Mouse (Mus musculus) megakaryocyte, embryonic 14.5 days (primary cell): Measurements from ENCODE around the gene 1700019N19Rik. TPM values are rescaled to one million over a fixed set of nuclear protein-coding genes. Genes with fewer than 3 reads are reported as not detected.

Experiments
- H3K27me3 ChIP-seq: replicated peaks from 2 replicates; pipeline ENCODE3; 2012; ENCODE audit warnings: inconsistent platforms
- H3K36me3 ChIP-seq: replicated peaks from 2 replicates; pipeline ENCODE3; 2012; ENCODE audit warnings: low read length, inconsistent platforms, mixed read lengths
- H3K4me1 ChIP-seq: 2 replicates; pipeline ENCODE4 v1.6.1; 2012; ENCODE audit warnings: inconsistent platforms
- H3K4me3 ChIP-seq: replicated peaks from 2 replicates; pipeline ENCODE3; 2012; ENCODE audit warnings: moderate library complexity, mild to moderate bottlenecking, inconsistent platforms
- H3K9me3 ChIP-seq: 2 replicates; pipeline ENCODE4 v1.6.1; 2012; ENCODE audit warnings: inconsistent platforms
- FLI1 ChIP-seq: IDR thresholded peaks from 2 replicates; pipeline ENCODE4 v1.6.1; 2012; ENCODE audit warnings: low read length, inconsistent platforms, mixed read lengths
- GATA1 ChIP-seq: IDR thresholded peaks from 3 replicates; pipeline ENCODE4 v1.6.1; 2012; ENCODE audit warnings: mixed read lengths, low read length, inconsistent platforms, borderline replicate concordance
- polyA plus RNA-seq: library from polyadenylated mRNA; stranded (reverse); fragments of >175 nt; gene quantifications from 2 replicates; pipeline ENCODE4 v1.2.3, GENCODE M21; 2012; ENCODE audit warnings: low replicate concordance; ENCODE audit not compliant: insufficient read depth

Gene 1700019N19Rik
- polyA plus RNA-seq, 1 experiment = not detected

DNA sequence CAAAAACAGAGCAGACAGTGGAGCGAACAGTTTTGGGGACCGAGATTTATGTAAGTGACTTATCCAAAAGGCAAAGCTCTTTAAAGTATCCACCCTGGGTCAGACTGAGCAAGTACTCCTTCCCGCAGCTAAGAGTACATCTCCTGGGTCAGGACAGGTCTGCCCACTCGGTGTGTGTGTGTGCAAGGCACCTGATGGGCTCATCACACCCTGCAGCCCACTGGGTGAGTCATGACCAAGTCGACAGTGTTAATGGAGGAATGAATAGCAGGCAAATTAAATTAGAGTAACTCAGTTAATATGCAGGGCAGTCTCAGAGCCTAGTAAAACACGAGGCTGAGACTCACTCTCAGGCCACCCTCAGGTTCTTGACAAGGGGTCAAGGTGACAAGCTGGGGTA is 14.6 kb upstream of the 1700019N19Rik start:
- no peak overlapping the region for H3K4me3 ChIP-seq
- no peaks in the 10 kb centered on the region for H3K4me1 ChIP-seq
- TF ChIP-seq FLI1 (no peak), GATA1 (no peak)
- H3K9me3 ChIP-seq = peaks cover 5% of the 10 kb centered on the region; the same call in 1 of the 2 replicates
- H3K36me3 ChIP-seq = no peaks in the 10 kb centered on the region
- H3K27me3 ChIP-seq = no peaks in the 10 kb centered on the region

DNA sequence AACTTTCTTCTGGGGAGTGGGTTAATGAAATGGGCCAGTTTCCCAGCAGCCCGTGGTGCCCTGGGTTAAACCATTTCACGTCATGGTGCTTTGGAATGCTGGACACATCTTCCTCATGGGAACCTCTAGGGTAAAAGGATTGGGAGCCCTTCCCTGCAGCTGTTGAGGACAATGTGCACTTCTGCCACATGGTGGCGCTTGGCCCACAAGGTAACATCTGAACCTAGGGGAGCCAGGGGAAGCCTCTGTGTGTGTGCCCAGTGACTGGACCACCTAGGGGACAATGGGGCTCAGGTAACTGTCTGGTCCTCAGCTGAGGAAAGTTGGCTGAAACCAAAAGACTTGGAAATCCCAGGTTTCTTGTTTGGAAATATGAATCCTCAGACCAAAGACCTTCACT is 12.1 kb upstream of the 1700019N19Rik start:
- no peaks in the 10 kb centered on the region for H3K27me3 ChIP-seq
- peaks cover 16% of the 10 kb centered on the region for H3K9me3 ChIP-seq
- H3K4me1 ChIP-seq = no peaks in the 10 kb centered on the region
- H3K36me3 ChIP-seq = no peaks in the 10 kb centered on the region
- H3K4me3 ChIP-seq = no peak overlapping the region
- TF ChIP-seq FLI1 = no peak

DNA sequence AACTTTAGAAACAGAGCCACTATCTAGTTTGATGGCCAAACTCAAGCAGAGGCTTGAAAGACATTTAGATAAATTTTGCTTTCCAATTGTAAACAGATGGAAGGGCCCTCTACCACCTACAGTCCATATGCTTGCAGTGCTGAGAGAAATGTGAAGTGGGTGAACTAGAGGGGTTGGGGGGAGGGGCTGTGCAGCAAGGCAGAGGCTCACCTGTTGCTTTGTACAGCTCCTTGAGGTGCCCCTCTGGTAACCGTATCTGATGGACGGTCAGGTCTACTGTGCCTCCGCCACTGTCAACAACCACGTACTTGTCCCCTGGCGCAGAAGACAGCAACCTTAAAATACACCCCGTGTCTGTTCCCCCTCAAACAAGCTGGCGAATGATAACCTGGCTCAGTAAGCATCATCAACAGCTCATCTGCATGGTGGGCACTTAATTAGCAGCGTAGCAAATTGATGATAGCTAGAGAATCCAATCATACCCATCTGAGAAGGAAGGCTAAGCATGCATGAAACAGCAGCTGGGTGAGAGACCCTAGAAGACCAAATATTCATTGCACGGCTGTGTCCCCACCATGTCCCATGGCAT is 11.0 kb upstream of the 1700019N19Rik start:
- no peaks in the 10 kb centered on the region for H3K27me3 ChIP-seq
- H3K36me3 ChIP-seq = no peaks in the 10 kb centered on the region
- no peaks in the 10 kb centered on the region for H3K4me1 ChIP-seq
- TF ChIP-seq FLI1 (no peak), GATA1 (no peak)
- H3K9me3 ChIP-seq = peaks cover 20% of the 10 kb centered on the region
- H3K4me3 ChIP-seq = no peak overlapping the region

DNA sequence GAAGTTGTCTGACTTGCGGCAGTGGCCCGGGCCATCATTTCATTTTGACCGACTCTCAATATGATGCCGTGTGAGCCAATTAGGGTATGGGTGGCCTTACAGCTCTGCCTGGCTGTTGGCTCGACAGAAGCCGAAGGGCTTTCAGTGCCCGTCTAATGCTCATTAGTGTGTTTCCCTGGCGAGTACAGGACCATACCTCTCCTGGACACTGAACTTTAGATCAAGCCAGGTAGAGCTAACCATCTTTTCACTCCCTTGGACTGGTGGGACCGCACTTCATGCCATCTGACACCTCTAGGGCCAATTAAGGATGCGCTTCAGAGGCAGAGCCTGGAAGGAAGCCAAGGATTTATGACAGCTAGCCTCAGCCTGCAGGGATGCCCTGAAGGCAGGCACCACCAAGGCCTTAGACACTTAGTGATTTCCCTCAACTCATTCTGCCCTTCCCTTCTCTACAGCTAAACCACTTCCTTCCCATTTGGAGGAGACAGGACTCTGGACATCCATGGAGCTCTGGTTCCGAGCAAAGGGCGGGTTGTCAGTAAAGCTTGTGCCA is 931 bp upstream of the 1700019N19Rik start:
- H3K9me3 ChIP-seq = peaks cover 20% of the 10 kb centered on the region
- H3K27me3 ChIP-seq = no peaks in the 10 kb centered on the region
- TF ChIP-seq GATA1 (no peak), FLI1 (no peak)
- no peaks in the 10 kb centered on the region for H3K36me3 ChIP-seq
- no peak overlapping the region for H3K4me3 ChIP-seq
- no peaks in the 10 kb centered on the region for H3K4me1 ChIP-seq

DNA sequence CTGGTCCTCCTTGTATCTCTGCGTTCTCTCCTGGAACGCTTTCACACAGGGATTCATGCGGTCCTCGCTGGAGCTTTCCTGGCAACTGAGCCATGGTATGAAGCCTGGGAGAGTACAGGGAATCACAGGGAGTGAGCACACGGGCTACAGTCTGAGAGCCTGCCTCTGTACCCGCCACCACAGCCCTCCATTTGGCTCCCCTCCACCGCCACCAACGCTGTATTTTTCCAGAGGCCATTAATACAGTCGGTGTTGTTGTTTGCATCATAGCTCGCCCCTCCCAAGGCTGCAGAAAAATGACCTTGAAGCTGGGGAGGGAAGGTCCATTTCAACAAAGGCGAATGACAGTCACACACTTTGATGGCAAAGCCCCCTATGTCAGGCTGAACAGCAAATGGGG is 5.1 kb downstream of the 1700019N19Rik start:
- H3K4me1 ChIP-seq = no peaks in the 10 kb centered on the region
- no peak overlapping the region for H3K4me3 ChIP-seq
- no peaks in the 10 kb centered on the region for H3K27me3 ChIP-seq
- TF ChIP-seq FLI1 = no peak
- TF ChIP-seq GATA1 = no peak
- peaks cover 3% of the 10 kb centered on the region; the same call in 1 of the 2 replicates for H3K9me3 ChIP-seq
- no peaks in the 10 kb centered on the region for H3K36me3 ChIP-seq

DNA sequence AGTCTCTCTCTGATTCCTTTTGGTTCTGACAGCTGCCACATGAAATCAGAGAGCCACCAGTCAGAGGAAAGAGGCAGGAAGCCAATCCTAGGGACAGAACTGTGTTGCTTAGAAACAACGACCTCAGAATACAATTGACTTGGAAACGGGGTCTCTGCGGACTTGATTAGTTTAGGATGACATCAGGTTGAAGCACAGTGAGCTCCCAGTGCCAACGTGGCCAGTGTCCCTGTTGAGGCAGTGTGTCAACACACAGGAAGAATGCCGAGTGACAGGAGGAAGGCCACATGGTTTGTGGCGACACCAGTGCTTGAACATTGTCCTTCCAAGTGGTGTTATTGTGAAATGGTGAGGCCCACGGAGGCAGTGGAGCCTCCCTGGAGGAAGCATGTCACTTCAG is 10.3 kb downstream of the 1700019N19Rik start:
- no peaks in the 10 kb centered on the region for H3K36me3 ChIP-seq
- TF ChIP-seq GATA1 (no peak), FLI1 (no peak)
- no peaks in the 10 kb centered on the region for H3K4me1 ChIP-seq
- peak overlapping the region; percentile 42 for H3K4me3 ChIP-seq
- no peaks in the 10 kb centered on the region for H3K27me3 ChIP-seq
- peaks cover under 1% of the 10 kb centered on the region; the same call in 1 of the 2 replicates for H3K9me3 ChIP-seq

DNA sequence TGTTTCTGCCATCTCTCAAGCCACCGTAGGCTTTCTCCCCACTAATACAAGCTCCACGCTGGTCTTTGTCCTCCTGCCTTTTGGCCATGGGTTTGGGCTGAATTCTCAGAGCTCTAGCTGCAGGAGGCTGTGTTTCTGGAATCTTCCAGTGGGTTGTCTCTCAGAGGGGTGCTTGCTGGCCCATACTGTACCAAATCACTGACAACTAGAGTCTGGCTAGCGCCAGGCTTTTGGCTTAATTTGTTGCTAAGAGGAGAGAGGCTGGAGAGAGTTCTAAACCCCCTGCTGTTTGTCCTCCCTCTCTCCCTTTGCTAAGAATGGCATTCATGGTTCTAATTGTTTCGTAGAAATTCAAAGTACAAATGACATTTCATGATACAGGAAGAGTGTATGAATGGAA is 12.7 kb downstream of the 1700019N19Rik start:
- Histone ChIP-seq H3K4me1 (no peaks in the 10 kb centered on the region), H3K36me3 (no peaks in the 10 kb centered on the region), H3K9me3 (peaks cover 4% of the 10 kb centered on the region; the same call in 1 of the 2 replicates), H3K4me3 (no peak overlapping the region), H3K27me3 (no peaks in the 10 kb centered on the region)
- TF ChIP-seq FLI1 (no peak), GATA1 (no peak)

DNA sequence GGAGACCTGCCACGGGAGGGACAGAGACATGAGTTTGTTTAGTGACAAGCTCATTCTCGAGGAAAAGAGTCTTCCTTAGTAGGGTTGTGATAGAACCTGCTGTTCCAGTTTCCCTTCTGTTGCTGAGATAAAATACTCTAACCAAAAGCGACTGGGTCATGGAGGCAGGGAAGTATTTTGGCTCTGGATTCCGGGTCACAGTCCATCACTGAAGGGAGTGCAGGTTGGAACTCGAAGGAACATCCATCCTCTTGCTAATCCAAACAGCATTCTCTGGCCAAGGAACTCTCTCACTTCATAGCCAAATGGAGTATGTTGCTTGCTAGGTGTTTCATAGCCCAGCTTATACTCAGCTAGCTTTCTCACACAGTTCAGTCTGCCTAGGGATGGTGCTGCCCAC is 17.8 kb downstream of the 1700019N19Rik start:
- no peak overlapping the region for H3K4me3 ChIP-seq

DNA sequence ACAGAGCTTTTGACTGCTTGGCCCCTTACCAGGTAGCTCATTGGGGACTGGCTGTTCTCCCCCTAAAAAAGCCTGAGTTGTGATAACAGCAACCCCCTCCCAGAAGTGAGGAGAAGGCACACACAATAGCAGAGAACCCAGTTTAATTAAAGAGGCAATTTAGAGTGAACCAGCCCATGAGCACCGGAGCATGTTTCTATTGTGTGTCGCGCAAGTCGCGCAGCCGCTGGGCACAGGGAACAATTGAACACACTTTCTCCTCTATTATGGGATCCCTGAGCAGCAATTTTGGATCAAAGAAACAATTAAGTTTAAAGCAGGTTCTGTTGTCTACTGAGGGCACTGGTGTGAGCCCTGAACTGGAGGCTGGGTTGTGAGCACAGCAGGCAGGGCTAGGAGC is 26.9 kb downstream of the 1700019N19Rik start:
- Histone ChIP-seq H3K36me3 (no peaks in the 10 kb centered on the region), H3K27me3 (peaks cover 2% of the 10 kb centered on the region), H3K4me3 (no peak overlapping the region), H3K4me1 (no peaks in the 10 kb centered on the region), H3K9me3 (no peaks in the 10 kb centered on the region)
- TF ChIP-seq GATA1 = no peak
- no peak for TF ChIP-seq FLI1

More for the DNA sequence above, 17.8 kb downstream of the 1700019N19Rik start:
- Histone ChIP-seq H3K27me3 (no peaks in the 10 kb centered on the region), H3K9me3 (peaks cover 10% of the 10 kb centered on the region; the same call in 1 of the 2 replicates), H3K4me1 (no peaks in the 10 kb centered on the region), H3K36me3 (no peaks in the 10 kb centered on the region)
- TF ChIP-seq GATA1 = no peak
- no peak for TF ChIP-seq FLI1

DNA sequence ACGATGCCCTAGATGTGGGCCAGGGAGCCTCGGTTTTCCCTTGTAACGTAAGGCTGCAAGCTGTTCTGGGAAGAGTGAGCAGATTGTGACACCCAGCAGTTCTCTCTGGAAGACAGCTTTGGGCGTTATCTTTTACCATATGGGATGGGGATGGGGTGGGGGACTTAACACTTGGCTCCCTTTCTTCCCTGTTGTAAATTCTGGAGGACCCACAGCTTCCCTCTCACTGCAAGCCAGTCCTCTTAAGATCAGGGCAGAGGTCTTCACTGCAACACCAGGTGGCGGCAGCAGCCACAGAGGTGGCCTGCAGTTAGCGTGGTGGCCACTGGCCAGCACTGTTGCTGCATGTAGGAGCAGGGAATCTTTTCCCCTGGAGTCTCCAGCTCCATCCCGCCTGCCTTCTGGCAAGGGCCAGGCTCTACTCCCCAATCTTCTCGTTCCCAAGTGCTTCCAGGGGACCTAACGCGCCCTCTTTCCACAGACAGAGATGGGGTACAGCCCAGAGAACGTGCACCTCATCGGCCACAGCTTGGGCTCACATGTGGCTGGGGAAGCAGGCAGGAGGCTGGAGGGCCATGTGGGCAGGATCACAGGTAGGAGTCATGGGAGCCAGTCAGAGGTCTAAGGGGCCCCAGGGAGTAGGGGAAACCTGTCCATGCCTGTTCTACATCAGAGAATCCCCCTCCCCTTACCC is 31.3 kb downstream of the 1700019N19Rik start:
- Histone ChIP-seq H3K4me1 (no peaks in the 10 kb centered on the region), H3K4me3 (no peak overlapping the region), H3K9me3 (peaks cover 9% of the 10 kb centered on the region), H3K27me3 (peaks cover 2% of the 10 kb centered on the region), H3K36me3 (no peaks in the 10 kb centered on the region)
- TF ChIP-seq FLI1 (no peak), GATA1 (no peak)
